Mouse (Mus musculus) ES-E14 (cell line): ENCODE measurements around the gene Susd4. TPM values are rescaled to one million over a fixed set of nuclear protein-coding genes. Genes with fewer than 3 reads are reported as not detected.

ENCODE experiments used
- DNase-seq: peaks from one replicate; pipeline ENCODE4 v3.0.0-alpha.2; 2013; ENCODE audit warnings: low read depth, low spot score
- H3K27ac ChIP-seq: 2 replicates; pipeline ENCODE4 v1.5.1; 2012; ENCODE audit warnings: low read depth, mild to moderate bottlenecking, low read length, moderate library complexity, mixed read lengths; ENCODE audit not compliant: poor library complexity, insufficient read depth, severe bottlenecking
- H3K36me3 ChIP-seq: 2 replicates; pipeline ENCODE4 v1.6.1; 2012; ENCODE audit warnings: mild to moderate bottlenecking, low read length, moderate library complexity, mixed read lengths; ENCODE audit not compliant: control insufficient read depth, poor library complexity, insufficient read depth, severe bottlenecking
- H3K4me1 ChIP-seq, 2 experiments: fragments of 150-350 bp in 1 of 2; sonication (generic) in 1 of 2; 2 replicates each; pipeline ENCODE4 v1.6.1; 2012; ENCODE audit warnings: low read length in 2 of 2, mild to moderate bottlenecking in 1 of 2, mixed read lengths in 1 of 2; ENCODE audit not compliant: control insufficient read depth in 2 of 2, insufficient read depth in 2 of 2, poor library complexity in 1 of 2
- H3K4me3 ChIP-seq, 2 experiments: fragments of 150-350 bp in 1 of 2; sonication (generic) in 1 of 2; 2 replicates each; pipeline ENCODE4 v1.5.1; 2012; ENCODE audit warnings: low read length in 2 of 2, low read depth in 1 of 2, mild to moderate bottlenecking in 1 of 2, mixed read lengths in 1 of 2; ENCODE audit not compliant: insufficient read depth in 1 of 2, poor library complexity in 1 of 2, severe bottlenecking in 1 of 2
- H3K9ac ChIP-seq: 2 replicates; pipeline ENCODE4 v1.6.1; 2012; ENCODE audit warnings: low read depth, mild to moderate bottlenecking, low read length, mixed read lengths; ENCODE audit not compliant: poor library complexity, insufficient read depth, severe bottlenecking
- H3K9me3 ChIP-seq: fragments of 150-350 bp; sonication (generic); 2 replicates; pipeline ENCODE4 v1.6.1; 2012; ENCODE audit warnings: low read depth, mild to moderate bottlenecking, low read length; ENCODE audit not compliant: control insufficient read depth, insufficient read depth
- CHD2 ChIP-seq: IDR thresholded peaks from 2 replicates; pipeline ENCODE4 v1.6.1; 2014; ENCODE audit warnings: mild to moderate bottlenecking, low read depth, low read length, inconsistent platforms
- HCFC1 ChIP-seq: IDR thresholded peaks from 2 replicates; pipeline ENCODE4 v1.6.1; 2012; ENCODE audit warnings: low read length, inconsistent platforms, borderline replicate concordance; ENCODE audit not compliant: insufficient read depth
- MAFK ChIP-seq: IDR thresholded peaks from 2 replicates; pipeline ENCODE4 v1.6.1; 2014; ENCODE audit warnings: mild to moderate bottlenecking, low read depth, low read length, inconsistent platforms; ENCODE audit not compliant: insufficient read depth
- ZC3H11A ChIP-seq: IDR thresholded peaks from 2 replicates; pipeline ENCODE4 v1.6.1; 2012; ENCODE audit warnings: low read depth, mild to moderate bottlenecking, inconsistent platforms, low read length, borderline replicate concordance
- ZNF384 ChIP-seq: IDR thresholded peaks from 2 replicates; pipeline ENCODE4 v1.6.1; 2012; ENCODE audit warnings: low read depth, low read length, inconsistent platforms
- in situ Hi-C, 2 experiments: fragments of 600-800 bp; cut with MboI; formaldehyde crosslinking; loops; one replicate each; pipeline ENCODE4 v1.15.1; 2025; ENCODE audit warnings: low sequenced_read_pairs in 2 of 2, inconsistent platforms in 1 of 2; ENCODE audit not compliant: unreplicated experiment in 2 of 2
- total RNA-seq: library from RNA; depleted of rRNA; stranded (reverse); fragments of 300-350 nt; gene quantifications from 2 replicates; pipeline ENCODE4 v1.2.3, GENCODE M21; 2012

Susd4 gene
- total RNA-seq, 1 experiment = 4.1 TPM

- no peak for DNase-seq
- Histone ChIP-seq H3K27ac (no peak overlapping the region), H3K36me3 (no peaks in the 10 kb centered on the region), H3K4me3 (no peak overlapping the region), H3K9ac (no peak overlapping the region), H3K4me1 (peaks cover 0 to 4% of the 10 kb centered on the region in 2 experiments; a peak in 1 of 4 replicates), H3K9me3 (no peaks in the 10 kb centered on the region)
- TF ChIP-seq ZC3H11A (no peak), MAFK (no peak), HCFC1 (no peak), ZNF384 (no peak), CHD2 (no peak)
- in situ Hi-C loops = no loop called here
Observed at GRCm38 (mm10) chr1:182926465-182926864, 162.8 kb downstream of the Susd4 start.

GRCm38 (mm10) chr1:182927878-182928851 is 164.5 kb downstream of the Susd4 start:
- H3K4me1 ChIP-seq = no peaks in the 10 kb centered on the region
- H3K27ac ChIP-seq = no peak overlapping the region
- no peak for TF ChIP-seq MAFK
- TF ChIP-seq HCFC1 = no peak
- TF ChIP-seq ZC3H11A = no peak
- no peak for TF ChIP-seq CHD2
- no peak for TF ChIP-seq ZNF384
- no peak overlapping the region for H3K9ac ChIP-seq
- H3K9me3 ChIP-seq = no peaks in the 10 kb centered on the region
- H3K4me3 ChIP-seq = no peak overlapping the region
- no peaks in the 10 kb centered on the region for H3K36me3 ChIP-seq
- no peak for DNase-seq
- in situ Hi-C loops = no loop called here

- Histone ChIP-seq H3K27ac (no peak overlapping the region), H3K9me3 (no peaks in the 10 kb centered on the region), H3K36me3 (no peaks in the 10 kb centered on the region), H3K4me1 (no peaks in the 10 kb centered on the region), H3K4me3 (no peak overlapping the region), H3K9ac (no peak overlapping the region)
- DNase-seq = no peak
- in situ Hi-C loops = no loop called here
- TF ChIP-seq ZC3H11A = no peak
- TF ChIP-seq ZNF384 = no peak
- TF ChIP-seq MAFK = no peak
- no peak for TF ChIP-seq CHD2
- TF ChIP-seq HCFC1 = no peak
Observed at GRCm38 (mm10) chr1:182935469-182935868, 171.8 kb downstream of the Susd4 start.

- Histone ChIP-seq H3K4me3 (no peak overlapping the region), H3K36me3 (no peaks in the 10 kb centered on the region), H3K9ac (no peak overlapping the region), H3K27ac (no peak overlapping the region), H3K4me1 (no peaks in the 10 kb centered on the region), H3K9me3 (no peaks in the 10 kb centered on the region)
- in situ Hi-C loops = no loop called here
- no peak for TF ChIP-seq MAFK
- TF ChIP-seq ZC3H11A = no peak
- TF ChIP-seq ZNF384 = no peak
- no peak for TF ChIP-seq HCFC1
- no peak for TF ChIP-seq CHD2
- DNase-seq = no peak
Observed at GRCm38 (mm10) chr1:182937486-182938120, 173.9 kb downstream of the Susd4 start.
